Mouse (Mus musculus) CH12.LX (cell line): ENCODE measurements around the gene Zfyve21. TPM values are rescaled to one million over a fixed set of nuclear protein-coding genes. Genes with fewer than 3 reads are reported as not detected.
A peak's percentile ranks its signal among the peaks of the same experiment; 100 is the strongest.

Experiments used
- DNase-seq: peaks from one replicate; pipeline ENCODE4 v3.0.0-alpha.2; 2013; ENCODE audit errors: extremely low read depth
- H3K27ac ChIP-seq: 2 replicates; pipeline ENCODE4 v1.5.1; 2012; ENCODE audit warnings: low read depth, mild to moderate bottlenecking, control low read depth, moderate library complexity; ENCODE audit not compliant: insufficient read depth
- H3K27me3 ChIP-seq: replicated peaks from 2 replicates; pipeline ENCODE3; 2012; ENCODE audit warnings: inconsistent platforms
- H3K36me3 ChIP-seq, 2 experiments: replicated peaks in 1 of 2; 2 replicates each; pipeline versions ENCODE3 to v1.6.1; 2012; ENCODE audit warnings: inconsistent platforms in 1 of 2, low read length in 1 of 2, mild to moderate bottlenecking in 1 of 2, mixed read lengths in 1 of 2, moderate library complexity in 1 of 2; ENCODE audit not compliant: control insufficient read depth in 1 of 2, insufficient read depth in 1 of 2
- H3K4me1 ChIP-seq, 2 experiments: 2 replicates each; pipeline ENCODE4 v1.6.1; 2012; ENCODE audit warnings: inconsistent platforms in 1 of 2, moderate library complexity in 1 of 2; ENCODE audit not compliant: insufficient read depth in 2 of 2, control insufficient read depth in 1 of 2
- H3K4me2 ChIP-seq: 2 replicates; pipeline ENCODE4 v1.6.1; 2012; ENCODE audit warnings: low read depth, mild to moderate bottlenecking, control low read depth; ENCODE audit not compliant: poor library complexity, insufficient read depth, severe bottlenecking
- H3K4me3 ChIP-seq, 3 experiments: fragments of 150-350 bp in 1 of 3; sonication (generic) in 1 of 3; replicated peaks in 1 of 3; 2 replicates each; pipeline versions ENCODE3 to v1.5.1; 2011 to 2012; ENCODE audit warnings: low read depth in 2 of 3, low read length in 2 of 3, mild to moderate bottlenecking in 2 of 3, moderate library complexity in 2 of 3, control low read depth in 1 of 3, improper control_type of control experiment in 1 of 3, inconsistent platforms in 1 of 3, mixed read lengths in 1 of 3; ENCODE audit not compliant: poor library complexity in 1 of 3
- H3K79me2 ChIP-seq: replicated peaks from 2 replicates; pipeline ENCODE4 v1.6.1; 2012; ENCODE audit warnings: mild to moderate bottlenecking, moderate library complexity; ENCODE audit not compliant: control insufficient read depth, poor library complexity, insufficient read depth, severe bottlenecking; ENCODE audit errors: extremely low read depth
- H3K9ac ChIP-seq: 2 replicates; pipeline ENCODE4 v1.6.1; 2012; ENCODE audit warnings: low read depth, mild to moderate bottlenecking, control low read depth, moderate library complexity; ENCODE audit not compliant: insufficient read depth
- H3K9me3 ChIP-seq: replicated peaks from 2 replicates; pipeline ENCODE3; 2012; ENCODE audit warnings: low read length, inconsistent platforms, mixed read lengths
- BHLHE40 ChIP-seq: IDR thresholded peaks from 2 replicates; pipeline ENCODE4 v1.6.1; 2011; ENCODE audit warnings: mild to moderate bottlenecking, low read depth, low read length, improper control_type of control experiment
- CHD1 ChIP-seq: IDR thresholded peaks from 2 replicates; pipeline ENCODE4 v1.6.1; 2012; ENCODE audit warnings: low read depth, low read length, improper control_type of control experiment, inconsistent platforms
- CHD2 ChIP-seq: IDR thresholded peaks from 2 replicates; pipeline ENCODE4 v1.6.1; 2011; ENCODE audit warnings: low read length, improper control_type of control experiment
- CTCF ChIP-seq, 2 experiments: IDR thresholded peaks in 1 of 2; conservative IDR thresholded peaks in 1 of 2; 2 replicates each; pipeline ENCODE4 v1.5.1; 2011 to 2012; ENCODE audit warnings: low read depth in 2 of 2, low read length in 2 of 2, improper control_type of control experiment in 1 of 2, inconsistent platforms in 1 of 2, mild to moderate bottlenecking in 1 of 2, moderate library complexity in 1 of 2
- ELF1 ChIP-seq: IDR thresholded peaks from 2 replicates; pipeline ENCODE4 v1.6.1; 2014; ENCODE audit warnings: low read depth, mild to moderate bottlenecking, inconsistent platforms, low read length, improper control_type of control experiment
- ETS1 ChIP-seq: conservative IDR thresholded peaks from 2 replicates; pipeline ENCODE4 v1.6.1; 2012; ENCODE audit warnings: low read depth, mild to moderate bottlenecking, inconsistent platforms, low read length, improper control_type of control experiment, moderate library complexity
- JUN ChIP-seq: IDR thresholded peaks from 2 replicates; pipeline ENCODE4 v1.6.1; 2011; ENCODE audit warnings: low read depth, mild to moderate bottlenecking, low read length, improper control_type of control experiment, moderate library complexity; ENCODE audit not compliant: insufficient read depth
- JUND ChIP-seq: conservative IDR thresholded peaks from 2 replicates; pipeline ENCODE4 v1.6.1; 2011; ENCODE audit warnings: low read depth, low read length, improper control_type of control experiment
- KAT2A ChIP-seq: IDR thresholded peaks from 2 replicates; pipeline ENCODE4 v1.6.1; 2012; ENCODE audit warnings: low read length, improper control_type of control experiment, inconsistent platforms; ENCODE audit not compliant: insufficient replicate concordance
- MAFK ChIP-seq: IDR thresholded peaks from 2 replicates; pipeline ENCODE4 v1.6.1; 2011; ENCODE audit warnings: low read length, improper control_type of control experiment; ENCODE audit not compliant: insufficient replicate concordance
- MAX ChIP-seq: IDR thresholded peaks from 2 replicates; pipeline ENCODE4 v1.6.1; 2011; ENCODE audit warnings: low read length, improper control_type of control experiment
- MEF2A ChIP-seq: IDR thresholded peaks from 2 replicates; pipeline ENCODE4 v1.6.1; 2014; ENCODE audit warnings: low read depth, mild to moderate bottlenecking, inconsistent platforms, low read length, improper control_type of control experiment, borderline replicate concordance
- NELFE ChIP-seq: IDR thresholded peaks from 2 replicates; pipeline ENCODE4 v1.6.1; 2011; ENCODE audit warnings: low read depth, low read length, improper control_type of control experiment
- NRF1 ChIP-seq: IDR thresholded peaks from 2 replicates; pipeline ENCODE4 v1.6.1; 2014; ENCODE audit warnings: low read depth, mild to moderate bottlenecking, inconsistent platforms, low read length, improper control_type of control experiment, moderate library complexity
- POLR2A ChIP-seq: IDR thresholded peaks from 2 replicates; pipeline ENCODE4 v1.6.1; 2011; ENCODE audit warnings: low read depth, mild to moderate bottlenecking, improper control_type of control experiment, low read length
- POLR2AphosphoS2 ChIP-seq: IDR thresholded peaks from 2 replicates; pipeline ENCODE4 v1.6.1; 2011; ENCODE audit warnings: low read depth, low read length, improper control_type of control experiment
- RAD21 ChIP-seq: IDR thresholded peaks from 2 replicates; pipeline ENCODE4 v1.6.1; 2011; ENCODE audit warnings: low read depth, mild to moderate bottlenecking, low read length, improper control_type of control experiment, moderate library complexity
- SIN3A ChIP-seq: IDR thresholded peaks from 2 replicates; pipeline ENCODE4 v1.6.1; 2012; ENCODE audit warnings: low read length, improper control_type of control experiment, inconsistent platforms
- SMC3 ChIP-seq: IDR thresholded peaks from 2 replicates; pipeline ENCODE4 v1.6.1; 2011; ENCODE audit warnings: low read depth, low read length, improper control_type of control experiment
- TBP ChIP-seq: conservative IDR thresholded peaks from 2 replicates; pipeline ENCODE4 v1.6.1; 2011; ENCODE audit warnings: low read depth, low read length, improper control_type of control experiment
- UBTF ChIP-seq: IDR thresholded peaks from 2 replicates; pipeline ENCODE4 v1.6.1; 2012; ENCODE audit warnings: low read depth, mild to moderate bottlenecking, inconsistent platforms, low read length, improper control_type of control experiment, moderate library complexity
- USF1 ChIP-seq: IDR thresholded peaks from 2 replicates; pipeline ENCODE4 v1.6.1; 2014; ENCODE audit warnings: low read depth, mild to moderate bottlenecking, inconsistent platforms, low read length, improper control_type of control experiment
- USF2 ChIP-seq: conservative IDR thresholded peaks from 2 replicates; pipeline ENCODE4 v1.6.1; 2011; ENCODE audit warnings: low read depth, low read length, improper control_type of control experiment
- ZC3H11A ChIP-seq: IDR thresholded peaks from 2 replicates; pipeline ENCODE4 v1.6.1; 2012; ENCODE audit warnings: low read depth, mild to moderate bottlenecking, inconsistent platforms, low read length, improper control_type of control experiment
- ZKSCAN1 ChIP-seq: IDR thresholded peaks from 2 replicates; pipeline ENCODE4 v1.6.1; 2012; ENCODE audit warnings: low read depth, inconsistent platforms, low read length, improper control_type of control experiment, borderline replicate concordance
- dilution Hi-C: fragments of 300-500 bp; cut with MboI; formaldehyde crosslinking; loops from 2 replicates; pipeline ENCODE4 v1.14.3; 2020; ENCODE audit warnings: low sequenced_read_pairs; ENCODE audit not compliant: extremely low pct_unique_long_range_greater_than_20kb, extremely low pct_ligation_motif_present
- in situ Hi-C: fragments of 300-500 bp; cut with MboI; formaldehyde crosslinking; loops from 3 replicates; pipeline ENCODE4 v1.14.3; 2019; ENCODE audit warnings: low sequenced_read_pairs, low pct_ligation_motif_present, low pct_unique_long_range_greater_than_20kb, mixed read lengths
- polyA plus RNA-seq: library from polyadenylated mRNA; unstranded; fragments of >175 nt; gene quantifications from 2 replicates; pipeline ENCODE4 v1.2.1, GENCODE M21; 2012; ENCODE audit warnings: low read depth; ENCODE audit not compliant: insufficient read length
- total RNA-seq, 2 experiments: library from RNA; depleted of rRNA; stranded (reverse); fragments of 300-350 nt in 1 of 2; fragments of >200 nt in 1 of 2; gene quantifications; 2 replicates each; pipeline ENCODE4 v1.2.3; 2012 to 2014

Zfyve21 gene
- total and polyA plus RNA-seq, 3 experiments = 4.1 to 8.4 (median 7.6) TPM

GRCm38 (mm10) chr12:111795180-111795895 lies 18.6 kb upstream of the Zfyve21 start:
- Histone ChIP-seq H3K27me3 (no peaks in the 10 kb centered on the region), H3K36me3 (peaks cover 39 to 84% of the 10 kb centered on the region in 2 experiments), H3K27ac (peak overlapping the region; percentile 83), H3K4me3 (peak overlapping the region in 1 of 3 experiments; percentile 4), H3K4me2 (peak overlapping the region; percentile 24), H3K9me3 (no peaks in the 10 kb centered on the region), H3K79me2 (no peaks in the 10 kb centered on the region; the same call in 1 of the 2 replicates), H3K9ac (no peak overlapping the region), H3K4me1 (peaks cover 31 to 84% of the 10 kb centered on the region in 2 experiments)
- dilution Hi-C loops = no loop called here
- TF ChIP-seq SIN3A (no peak), CHD2 (no peak), RAD21 (no peak), POLR2A (no peak), TBP (no peak), ELF1 (no peak), BHLHE40 (peak; percentile 79), USF2 (0 out of 2 replicates have a peak, but pooled peaks have one; percentile 17), ETS1 (0 out of 2 replicates have a peak, but pooled peaks have one; percentile 46), USF1 (no peak), MAX (no peak), ZC3H11A (no peak), MEF2A (no peak), JUN (no peak)
- in situ Hi-C loops = loop anchor here (5.0 kb wide), 1 partner anchor 42 kb away; no protein-coding TSS in a partner anchor
- DNase-seq = no peak

- no peaks in the 10 kb centered on the region for H3K27me3 ChIP-seq
- dilution Hi-C loops = no loop called here
- peaks cover 26 to 65% of the 10 kb centered on the region in 2 experiments for H3K4me1 ChIP-seq
- peaks cover 41 to 84% of the 10 kb centered on the region in 2 experiments for H3K36me3 ChIP-seq
- H3K9me3 ChIP-seq = no peaks in the 10 kb centered on the region
- no peak overlapping the region for H3K9ac ChIP-seq
- no peaks in the 10 kb centered on the region for H3K79me2 ChIP-seq
- H3K27ac ChIP-seq = no peak overlapping the region
- TF ChIP-seq RAD21 = no peak
- TF ChIP-seq CHD1 = no peak
- TF ChIP-seq NELFE = no peak
- TF ChIP-seq SMC3 = no peak
- no peak for TF ChIP-seq KAT2A
- TF ChIP-seq JUND = no peak
- no peak for TF ChIP-seq UBTF
- no peak for TF ChIP-seq ZKSCAN1
- TF ChIP-seq POLR2AphosphoS2 = no peak
- TF ChIP-seq CTCF (conservative IDR thresholded peaks at IDR 0.05 in 1 of 2, IDR thresholded peaks at IDR 0.05 in 1 of 2; ENCODE audit: low read depth in 2 of 2, low read length in 2 of 2) = no peak
- TF ChIP-seq NRF1 = no peak
- TF ChIP-seq MAFK = no peak
- TF ChIP-seq SIN3A = no peak
- no peak for TF ChIP-seq USF1
- TF ChIP-seq, all 38 proteins: peak for 0
- in situ Hi-C loops = loop anchor here (5.0 kb wide), 1 partner anchor 40 kb away; no protein-coding TSS in a partner anchor
- Histone ChIP-seq H3K4me2 (no peak overlapping the region), H3K4me3 (no peak overlapping the region)
- DNase-seq = no peak
Observed at GRCm38 (mm10) chr12:111797251-111797650, 16.7 kb upstream of the Zfyve21 start.
